Mouse (Mus musculus): Measurements from ENCODE around the gene Gdf15. TPM values are rescaled to one million over a fixed set of nuclear protein-coding genes. Genes with fewer than 3 reads are reported as not detected.
A peak's percentile ranks its signal among the peaks of the same experiment; 100 is the strongest.

The Gdf15 gene
- polyA plus RNA-seq, 1 experiment, result 6.0 TPM

DNA sequence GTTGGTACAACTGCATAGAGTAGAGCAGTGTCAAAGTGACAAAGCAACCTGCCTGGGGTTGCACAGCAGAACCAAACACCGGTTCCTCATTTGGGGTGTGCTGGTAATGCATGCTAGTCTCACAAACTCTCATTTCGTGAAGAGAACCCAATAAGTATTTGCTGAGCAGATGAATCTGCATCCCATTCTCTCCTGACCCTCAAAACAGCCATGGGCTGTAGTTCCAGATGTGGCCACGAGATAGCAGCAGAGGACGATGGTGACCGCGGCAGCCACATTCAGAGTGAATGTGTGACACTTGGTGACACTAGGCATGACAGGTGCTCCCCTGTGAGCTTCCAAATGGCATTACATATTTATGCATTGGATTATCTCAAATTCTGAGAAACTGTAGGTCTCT lies 20.4 kb downstream of the Gdf15 start:
- H3K4me1 ChIP-seq (ENCODE audit: control insufficient read depth, insufficient read depth, insufficient read length), result peaks cover 25% of the 10 kb centered on the region
- H3K27ac ChIP-seq (ENCODE audit: insufficient read depth, low read length), result peak overlapping the region; percentile 84
- TF ChIP-seq CTCF (IDR thresholded peaks at IDR 0.05; ENCODE audit: extremely low read depth, insufficient read depth, insufficient read length, insufficient replicate concordance) (peak; percentile 96; the same call in 1 of the 2 replicates), POLR2A (IDR thresholded peaks at IDR 0.05; ENCODE audit: low read depth, low read length) (no peak)
- H3K36me3 ChIP-seq (ENCODE audit: control insufficient read depth, insufficient read depth, low read length), result no peaks in the 10 kb centered on the region
- WGBS, result 0% methylated on average over 6 of the region's 6 CpGs
- peak overlapping the region; percentile 61; the same call in 1 of the 2 replicates for H3K4me3 ChIP-seq (ENCODE audit: extremely low read depth, insufficient read depth, insufficient read length)
- no peaks in the 10 kb centered on the region for H3K27me3 ChIP-seq (ENCODE audit: control insufficient read depth, insufficient read depth, low read length)
- peak; percentile 75 to 90 for DNase-seq (ENCODE audit: low read depth in 1 of 2, low spot score in 2 of 2)

DNA sequence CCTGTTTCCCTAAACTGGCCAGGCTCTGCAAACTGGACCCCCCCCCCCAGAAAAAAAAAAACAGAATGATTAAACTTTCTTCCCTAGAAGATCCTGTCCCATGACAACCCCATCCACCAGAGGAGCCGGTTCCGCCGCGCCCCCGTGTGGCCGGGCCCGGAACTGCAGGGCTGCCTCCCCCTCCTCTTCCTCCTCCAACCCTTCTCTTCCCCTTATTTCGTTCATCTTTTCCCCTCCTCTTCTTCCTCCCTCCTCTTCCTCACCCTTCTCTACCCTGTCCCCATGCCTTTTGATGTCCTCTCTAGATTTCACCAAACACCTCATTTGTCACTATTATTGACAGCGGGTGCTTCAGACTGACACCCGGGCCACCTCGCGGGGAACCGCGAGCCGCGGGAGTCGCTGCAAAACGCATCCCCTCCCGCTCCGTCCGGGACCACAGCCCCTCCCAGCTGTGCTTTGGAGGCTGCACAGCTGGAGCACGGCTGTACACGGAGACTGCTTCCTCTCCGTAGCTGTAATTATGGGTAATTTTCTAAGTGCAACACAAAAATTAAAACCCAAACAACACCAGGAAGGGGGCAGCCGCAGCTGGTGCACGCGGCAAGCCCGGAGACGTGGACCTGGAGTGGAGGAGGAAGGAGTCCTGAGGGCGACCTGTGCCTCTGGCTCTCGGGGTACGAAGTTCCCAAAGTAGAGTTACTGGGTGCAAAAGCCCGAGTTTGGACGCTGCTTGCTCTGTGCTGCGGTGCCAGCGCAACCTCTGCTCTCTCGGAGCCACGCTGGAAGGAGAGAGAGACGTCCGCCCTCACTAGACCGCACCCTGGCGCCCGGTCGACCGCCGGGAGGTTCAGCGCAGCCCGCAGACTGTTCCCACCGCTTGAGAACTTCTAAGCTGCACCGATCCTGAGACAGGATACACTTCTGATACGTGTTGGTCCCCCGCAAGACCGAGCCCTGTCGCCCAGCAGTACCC lies 21.2 kb downstream of the Gdf15 start:
- Histone ChIP-seq H3K36me3 (ENCODE audit: control insufficient read depth, insufficient read depth, low read length) (no peaks in the 10 kb centered on the region), H3K27me3 (ENCODE audit: control insufficient read depth, insufficient read depth, low read length) (no peaks in the 10 kb centered on the region), H3K27ac (ENCODE audit: insufficient read depth, low read length) (peak overlapping the region; percentile 84), H3K4me3 (ENCODE audit: extremely low read depth, insufficient read depth, insufficient read length) (peak overlapping the region; percentile 61), H3K4me1 (ENCODE audit: control insufficient read depth, insufficient read depth, insufficient read length) (peaks cover 23% of the 10 kb centered on the region)
- TF ChIP-seq CTCF (IDR thresholded peaks at IDR 0.05; ENCODE audit: extremely low read depth, insufficient read depth, insufficient read length, insufficient replicate concordance) (peak; percentile 97), POLR2A (IDR thresholded peaks at IDR 0.05; ENCODE audit: low read depth, low read length) (no peak)
- WGBS, result under 1% methylated on average over 54 of the region's 54 CpGs
- DNase-seq (ENCODE audit: low read depth in 1 of 2, low spot score in 2 of 2), result peak in 1 of 2 experiments; percentile 79

DNA sequence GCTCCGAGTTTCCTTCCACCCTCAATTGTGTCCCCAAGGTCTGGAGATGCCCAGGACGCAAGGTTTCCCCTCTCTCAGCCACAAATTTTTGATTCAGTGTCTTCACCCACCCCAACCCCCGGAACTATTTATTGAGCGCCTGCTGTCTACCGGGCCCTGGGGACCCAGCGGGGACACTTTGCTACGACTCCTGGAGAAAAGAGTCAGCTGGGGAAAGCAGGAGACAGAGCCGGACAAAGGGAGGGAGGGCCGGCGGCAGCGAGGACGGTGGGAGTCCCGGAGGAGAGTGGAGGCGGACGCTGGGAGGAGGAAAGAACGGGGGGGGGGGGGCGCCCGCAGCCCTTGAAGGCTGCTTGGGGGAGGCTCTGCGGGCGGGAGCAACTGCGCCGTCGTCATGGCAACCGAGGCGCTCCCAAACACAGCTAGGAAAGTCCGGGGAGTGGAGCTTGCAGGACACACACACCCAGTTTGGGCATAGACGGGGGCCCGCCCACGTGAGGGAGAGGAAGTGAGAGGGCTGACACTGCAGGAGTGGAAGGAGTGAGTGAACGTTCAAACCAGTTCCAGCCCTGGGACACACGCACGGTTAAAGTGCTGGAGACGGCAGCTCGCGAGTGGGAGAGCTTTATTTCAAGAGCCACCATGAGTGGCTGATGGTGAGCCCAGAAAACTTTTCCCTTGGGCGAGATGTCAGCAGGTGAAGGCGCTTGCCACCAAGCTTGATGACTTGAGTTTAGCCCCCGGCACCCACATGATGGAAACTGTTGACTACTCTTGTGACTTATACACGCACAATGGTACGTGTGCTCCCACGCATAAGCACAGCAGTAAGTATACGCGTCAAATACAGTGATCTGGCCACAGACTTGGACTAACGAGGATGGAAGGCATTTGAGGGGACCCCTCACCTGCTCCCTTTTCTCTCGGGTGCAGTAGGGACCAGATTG lies 22.1 kb downstream of the Gdf15 start:
- under 1% methylated on average over 43 of the region's 45 CpGs for WGBS
- Histone ChIP-seq H3K4me3 (ENCODE audit: extremely low read depth, insufficient read depth, insufficient read length) (peak overlapping the region; percentile 58), H3K27me3 (ENCODE audit: control insufficient read depth, insufficient read depth, low read length) (no peaks in the 10 kb centered on the region), H3K27ac (ENCODE audit: insufficient read depth, low read length) (peak overlapping the region; percentile 90), H3K4me1 (ENCODE audit: control insufficient read depth, insufficient read depth, insufficient read length) (peaks cover 18% of the 10 kb centered on the region), H3K36me3 (ENCODE audit: control insufficient read depth, insufficient read depth, low read length) (no peaks in the 10 kb centered on the region)
- TF ChIP-seq CTCF (IDR thresholded peaks at IDR 0.05; ENCODE audit: extremely low read depth, insufficient read depth, insufficient read length, insufficient replicate concordance), result no peak
- no peak for TF ChIP-seq POLR2A (IDR thresholded peaks at IDR 0.05; ENCODE audit: low read depth, low read length)
- DNase-seq (ENCODE audit: low read depth in 1 of 2, low spot score in 2 of 2), result peak; percentile 86 to 90

DNA sequence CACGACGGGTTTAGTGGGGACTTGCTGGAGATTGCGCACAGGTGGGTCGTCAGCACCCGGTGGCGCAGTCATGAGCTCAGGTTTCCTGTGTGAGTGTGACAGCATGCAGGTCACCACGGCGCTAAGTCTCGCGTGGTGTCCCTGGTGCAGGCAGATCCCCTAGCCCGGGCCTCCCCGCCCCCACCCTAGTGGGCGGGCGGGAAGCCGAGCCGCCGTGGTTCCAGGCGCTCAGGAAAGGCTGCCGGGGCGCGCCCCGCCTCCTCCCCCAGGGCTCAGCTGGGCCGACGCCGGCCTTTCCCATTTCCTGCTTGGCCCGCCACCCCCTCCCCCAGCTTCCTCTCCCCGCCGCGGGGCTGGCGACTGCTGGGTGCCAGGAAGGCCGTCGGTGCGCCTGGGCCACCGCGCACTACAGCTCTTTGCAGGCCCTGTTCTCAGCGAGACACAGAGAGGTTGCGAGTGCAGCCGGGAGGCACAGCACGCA lies 22.8 kb downstream of the Gdf15 start:
- peak; percentile 76 to 82 for DNase-seq (ENCODE audit: low read depth in 1 of 2, low spot score in 2 of 2)
- H3K27ac ChIP-seq (ENCODE audit: insufficient read depth, low read length), result peak overlapping the region; percentile 90
- peak overlapping the region; percentile 58 for H3K4me3 ChIP-seq (ENCODE audit: extremely low read depth, insufficient read depth, insufficient read length)
- H3K27me3 ChIP-seq (ENCODE audit: control insufficient read depth, insufficient read depth, low read length), result no peaks in the 10 kb centered on the region
- under 1% methylated on average over 38 of the region's 39 CpGs for WGBS
- H3K36me3 ChIP-seq (ENCODE audit: control insufficient read depth, insufficient read depth, low read length), result no peaks in the 10 kb centered on the region
- peaks cover 18% of the 10 kb centered on the region for H3K4me1 ChIP-seq (ENCODE audit: control insufficient read depth, insufficient read depth, insufficient read length)
- peak; percentile 19 for TF ChIP-seq POLR2A (IDR thresholded peaks at IDR 0.05; ENCODE audit: low read depth, low read length)
- no peak for TF ChIP-seq CTCF (IDR thresholded peaks at IDR 0.05; ENCODE audit: extremely low read depth, insufficient read depth, insufficient read length, insufficient replicate concordance)

DNA sequence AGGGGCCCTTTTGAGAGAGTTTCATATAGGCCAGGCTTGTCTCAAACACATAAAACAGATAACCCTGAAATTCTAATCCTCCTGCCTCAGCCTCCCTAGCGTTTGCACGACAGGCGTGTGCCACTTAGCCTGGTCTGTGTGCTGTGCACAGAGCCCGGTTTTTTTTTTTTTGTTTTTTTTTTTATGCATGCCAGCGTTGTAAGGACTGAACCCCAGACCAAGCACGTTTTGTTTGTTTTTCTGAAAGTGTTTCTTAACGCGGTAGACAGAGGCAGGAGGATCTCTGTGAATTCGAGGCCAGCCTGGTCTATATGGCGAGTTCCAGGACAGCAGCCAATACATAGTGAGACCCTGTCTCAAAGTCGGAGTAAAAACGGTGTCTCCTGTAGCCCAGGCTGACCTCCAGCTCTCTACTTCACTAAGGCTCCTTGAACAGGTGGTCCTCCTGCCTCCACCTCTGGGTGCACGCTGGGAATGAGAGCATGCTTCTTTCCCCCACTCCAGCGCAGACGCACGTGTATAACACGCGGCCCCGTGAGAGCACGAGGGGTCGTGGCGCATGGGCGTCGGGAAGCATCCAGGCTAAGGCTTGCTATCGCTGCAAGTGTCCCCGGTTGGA lies 23.4 kb downstream of the Gdf15 start, which contains the start of gene Ssbp4:
Gene Ssbp4, minus strand, starts transcription at position 124 of the 619 bp plus-strand sequence.
- WGBS, result 3% methylated on average over 26 of the region's 26 CpGs
- no peak for TF ChIP-seq CTCF (IDR thresholded peaks at IDR 0.05; ENCODE audit: extremely low read depth, insufficient read depth, insufficient read length, insufficient replicate concordance)
- no peak for TF ChIP-seq POLR2A (IDR thresholded peaks at IDR 0.05; ENCODE audit: low read depth, low read length)
- no peaks in the 10 kb centered on the region for H3K27me3 ChIP-seq (ENCODE audit: control insufficient read depth, insufficient read depth, low read length)
- peaks cover 18% of the 10 kb centered on the region for H3K4me1 ChIP-seq (ENCODE audit: control insufficient read depth, insufficient read depth, insufficient read length)
- no peak for DNase-seq (ENCODE audit: low read depth in 1 of 2, low spot score in 2 of 2)
- peak within 1 kb of the TSS; percentile 90 for H3K27ac ChIP-seq (ENCODE audit: insufficient read depth, low read length)
- no peaks in the 10 kb centered on the region for H3K36me3 ChIP-seq (ENCODE audit: control insufficient read depth, insufficient read depth, low read length)
- peak within 1 kb of the TSS; percentile 81 for H3K4me3 ChIP-seq (ENCODE audit: extremely low read depth, insufficient read depth, insufficient read length)

All from spleen, adult 2 months (tissue).